Mouse (Mus musculus) forebrain, embryonic 12.5 days (tissue): ENCODE measurements around the gene Rbms3. TPM values are rescaled to one million over a fixed set of nuclear protein-coding genes. Genes with fewer than 3 reads are reported as not detected.

Experiments used
- ATAC-seq: fragments of 200-750 bp; cut with Nextera tagmentation; 2 replicates; pipeline ENCODE4 v1.8.0; 2017; ENCODE audit warnings: moderate TSS enrichment; ENCODE audit not compliant: low FRiP score
- H3K27ac ChIP-seq: fragments of 300-500 bp; sonication (generic); 2 replicates; pipeline ENCODE4 v1.5.1; 2016; ENCODE audit warnings: mild to moderate bottlenecking
- H3K27me3 ChIP-seq: fragments of 300-500 bp; sonication (generic); 2 replicates; pipeline ENCODE4 v1.6.1; 2016; ENCODE audit warnings: mild to moderate bottlenecking
- H3K36me3 ChIP-seq: fragments of 300-500 bp; sonication (generic); replicated peaks from 2 replicates; pipeline ENCODE4 v1.6.1; 2016; ENCODE audit warnings: mild to moderate bottlenecking
- H3K4me1 ChIP-seq: fragments of 300-500 bp; sonication (generic); 2 replicates; pipeline ENCODE4 v1.6.1; 2016
- H3K4me2 ChIP-seq: fragments of 300-500 bp; sonication (generic); 2 replicates; pipeline ENCODE4 v1.6.1; 2016; ENCODE audit warnings: mild to moderate bottlenecking, moderate library complexity
- H3K4me3 ChIP-seq: fragments of 300-500 bp; sonication (generic); replicated peaks from 2 replicates; pipeline ENCODE4 v1.5.1; 2016; ENCODE audit warnings: mild to moderate bottlenecking
- H3K9ac ChIP-seq: fragments of 300-500 bp; sonication (generic); 2 replicates; pipeline ENCODE4 v1.6.1; 2016; ENCODE audit warnings: mild to moderate bottlenecking
- H3K9me3 ChIP-seq: fragments of 300-500 bp; sonication (generic); 2 replicates; pipeline ENCODE4 v1.6.1; 2016
- WGBS: fragments of 180-500 bp; shearing (Covaris S2); methylation state at CpG from one replicate; pipeline ENCODE4 v1.1.7; 2016; 5-methylcytosine and 5-hydroxymethylcytosine counted together
- polyA plus RNA-seq: library from polyadenylated mRNA; unstranded; fragments of >200 nt; fragmentation: Nextera tagmentation; extraction: Ambion mirVana; gene quantifications from 2 replicates; pipeline ENCODE4 v1.2.1, GENCODE M21; 2016

Rbms3 gene
- polyA plus RNA-seq, 1 experiment from 2014 or later = 14.1 TPM

DNA sequence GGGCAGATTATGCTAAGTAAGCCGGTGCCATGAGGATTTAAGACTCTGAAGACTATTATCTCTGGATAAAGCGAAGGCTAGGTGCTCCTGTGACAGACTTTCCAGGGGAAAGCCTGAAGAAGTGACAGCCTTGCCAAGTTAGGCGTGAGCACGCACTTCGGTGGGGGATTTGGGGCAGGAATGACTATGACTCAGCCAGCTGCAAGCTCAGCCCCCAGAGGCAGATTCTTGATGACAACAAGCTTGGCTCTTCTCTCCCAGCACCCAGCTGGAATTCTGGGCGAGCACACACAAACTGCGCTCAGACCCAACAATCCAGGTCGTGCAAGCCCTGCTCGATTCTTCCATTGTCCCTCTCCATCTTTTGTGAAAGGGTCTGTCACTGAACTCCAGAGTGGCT is 1038.6 kb downstream of the Rbms3 start:
- no peaks in the 10 kb centered on the region for H3K36me3 ChIP-seq
- ATAC-seq = no peak
- H3K4me2 ChIP-seq = no peak overlapping the region
- H3K27me3 ChIP-seq = no peaks in the 10 kb centered on the region
- H3K4me3 ChIP-seq = no peak overlapping the region
- 87% methylated on average over 9 of the region's 9 CpGs for WGBS
- no peaks in the 10 kb centered on the region for H3K4me1 ChIP-seq
- no peak overlapping the region for H3K9ac ChIP-seq
- no peak overlapping the region for H3K27ac ChIP-seq
- H3K9me3 ChIP-seq = 0 out of 2 replicates have a peak, but pooled peaks cover 3% of the 10 kb centered on the region

DNA sequence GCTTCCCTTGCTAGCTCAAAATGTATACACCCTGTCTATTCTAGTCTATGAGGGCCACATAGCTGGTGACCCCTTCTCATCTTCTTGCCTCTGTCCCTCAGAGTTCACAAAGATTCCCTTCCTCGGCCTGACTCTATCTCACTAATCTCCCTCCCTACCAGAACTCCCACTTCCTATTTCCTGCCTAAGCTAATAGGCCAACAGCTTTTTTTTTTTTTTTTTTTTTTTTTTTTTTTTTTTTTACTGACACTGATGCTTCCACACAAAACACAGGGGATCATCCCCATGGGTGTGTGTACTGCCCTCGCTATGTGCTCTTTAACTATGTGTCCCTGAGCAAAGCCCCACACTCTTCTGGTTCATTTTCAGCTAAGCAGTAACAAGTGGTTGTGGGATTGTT is 1060.0 kb downstream of the Rbms3 start:
- Histone ChIP-seq H3K4me1 (no peaks in the 10 kb centered on the region), H3K4me3 (no peak overlapping the region), H3K27ac (no peak overlapping the region), H3K9me3 (no peaks in the 10 kb centered on the region), H3K27me3 (no peaks in the 10 kb centered on the region), H3K36me3 (no peaks in the 10 kb centered on the region), H3K4me2 (no peak overlapping the region), H3K9ac (no peak overlapping the region)
- 82% methylated on average over 2 of the region's 2 CpGs for WGBS
- ATAC-seq = no peak

DNA sequence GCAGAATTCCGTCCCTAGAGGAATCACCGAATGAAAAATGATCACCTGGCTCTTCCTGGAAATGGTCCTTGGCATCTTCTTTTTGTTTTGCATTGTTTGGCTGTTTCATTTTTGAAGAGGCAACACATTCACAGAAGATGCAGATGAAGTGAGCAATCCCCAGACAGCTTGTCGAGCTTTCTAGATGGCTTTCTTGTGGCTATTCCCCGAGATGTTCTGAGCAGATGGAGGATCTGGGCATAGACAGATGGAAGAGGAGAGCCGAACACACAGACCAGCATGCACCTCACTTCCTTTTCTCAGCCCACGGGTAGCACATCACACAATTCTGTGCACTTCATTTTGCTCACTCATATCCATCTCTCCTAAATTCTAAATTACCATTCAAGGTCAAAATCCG is 1063.0 kb downstream of the Rbms3 start:
- Histone ChIP-seq H3K36me3 (no peaks in the 10 kb centered on the region), H3K4me3 (no peak overlapping the region), H3K4me1 (no peaks in the 10 kb centered on the region), H3K27ac (no peak overlapping the region), H3K4me2 (no peak overlapping the region), H3K27me3 (no peaks in the 10 kb centered on the region), H3K9ac (no peak overlapping the region), H3K9me3 (no peaks in the 10 kb centered on the region)
- WGBS = 93% methylated on average over 7 of the region's 7 CpGs
- no peak for ATAC-seq

DNA sequence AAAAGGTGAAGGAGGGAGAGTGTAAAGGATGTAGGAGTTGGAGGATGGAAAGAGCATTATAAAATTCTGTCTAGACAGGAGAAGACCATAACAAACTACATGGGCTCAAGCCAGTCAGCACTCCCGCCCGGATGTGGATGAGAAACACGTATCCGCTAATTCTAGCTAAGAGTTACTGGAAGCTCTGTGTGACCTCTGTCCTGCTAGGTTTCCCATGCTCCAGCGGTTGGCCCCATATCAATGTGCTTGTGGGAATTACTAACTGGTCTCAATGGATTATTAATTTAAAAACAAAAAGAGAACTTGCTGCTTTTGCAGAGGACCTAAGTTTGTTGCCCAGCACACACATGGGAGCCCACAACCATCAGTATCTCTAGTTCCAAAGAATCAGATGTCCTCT is 1071.9 kb downstream of the Rbms3 start:
- H3K27me3 ChIP-seq = no peaks in the 10 kb centered on the region
- H3K9me3 ChIP-seq = no peaks in the 10 kb centered on the region
- H3K4me1 ChIP-seq = 0 out of 2 replicates have a peak, but pooled peaks cover 6% of the 10 kb centered on the region
- no peak overlapping the region for H3K27ac ChIP-seq
- H3K36me3 ChIP-seq = no peaks in the 10 kb centered on the region
- H3K9ac ChIP-seq = no peak overlapping the region
- WGBS = 94% methylated on average over 5 of the region's 5 CpGs
- ATAC-seq = no peak
- no peak overlapping the region for H3K4me2 ChIP-seq
- H3K4me3 ChIP-seq = no peak overlapping the region

DNA sequence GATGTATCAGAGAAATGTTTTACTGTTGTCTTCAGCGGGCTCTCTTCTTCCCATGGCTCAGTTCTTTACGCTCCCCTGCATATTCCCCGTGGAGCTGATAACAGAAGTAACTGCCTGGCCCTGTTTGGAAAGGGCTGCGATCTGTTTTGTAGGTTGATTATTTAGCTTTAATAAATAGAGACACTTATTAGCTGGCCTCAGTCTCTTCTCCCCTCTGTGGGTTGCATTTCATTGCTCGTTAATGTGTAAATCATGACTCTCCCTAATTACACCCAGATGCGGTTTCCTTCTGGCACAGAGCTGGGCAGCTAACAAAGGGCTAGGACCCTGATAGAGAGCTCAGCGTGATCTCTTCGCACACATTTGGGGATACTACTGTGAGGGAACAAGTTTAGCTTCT is 1073.1 kb downstream of the Rbms3 start:
- no peak overlapping the region for H3K4me2 ChIP-seq
- H3K27me3 ChIP-seq = no peaks in the 10 kb centered on the region
- peak; percentile 57; the same call in 1 of the 2 replicates for ATAC-seq
- H3K4me3 ChIP-seq = no peak overlapping the region
- H3K36me3 ChIP-seq = no peaks in the 10 kb centered on the region
- no peak overlapping the region for H3K9ac ChIP-seq
- H3K4me1 ChIP-seq = 0 out of 2 replicates have a peak, but pooled peaks cover 6% of the 10 kb centered on the region
- no peaks in the 10 kb centered on the region for H3K9me3 ChIP-seq
- WGBS = 35% methylated on average over 8 of the region's 8 CpGs
- H3K27ac ChIP-seq = no peak overlapping the region

DNA sequence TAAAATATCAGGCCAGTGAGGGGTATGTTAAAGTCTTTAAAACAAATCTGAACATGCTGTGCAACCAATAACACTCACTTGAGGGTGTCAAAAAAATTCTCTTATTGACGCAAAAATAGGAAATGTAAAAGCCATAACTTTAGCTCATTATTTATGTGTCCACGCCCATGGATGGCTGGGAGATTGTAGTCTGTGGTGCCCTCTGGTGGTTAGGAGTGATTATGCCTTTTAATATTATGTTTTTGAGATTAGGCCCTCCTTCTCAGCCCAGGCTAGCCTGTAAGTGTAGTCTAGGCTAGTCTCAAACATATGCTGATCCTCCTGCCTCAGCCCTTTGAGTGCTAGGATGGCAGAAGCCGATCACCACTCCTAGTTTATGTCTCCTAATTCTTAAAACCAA is 1076.5 kb downstream of the Rbms3 start:
- Histone ChIP-seq H3K9me3 (no peaks in the 10 kb centered on the region), H3K36me3 (no peaks in the 10 kb centered on the region), H3K4me3 (no peak overlapping the region), H3K4me1 (0 out of 2 replicates have a peak, but pooled peaks cover 6% of the 10 kb centered on the region), H3K9ac (no peak overlapping the region), H3K27me3 (no peaks in the 10 kb centered on the region), H3K27ac (no peak overlapping the region), H3K4me2 (no peak overlapping the region)
- 91% methylated on average over 3 of the region's 3 CpGs for WGBS
- ATAC-seq = no peak

DNA sequence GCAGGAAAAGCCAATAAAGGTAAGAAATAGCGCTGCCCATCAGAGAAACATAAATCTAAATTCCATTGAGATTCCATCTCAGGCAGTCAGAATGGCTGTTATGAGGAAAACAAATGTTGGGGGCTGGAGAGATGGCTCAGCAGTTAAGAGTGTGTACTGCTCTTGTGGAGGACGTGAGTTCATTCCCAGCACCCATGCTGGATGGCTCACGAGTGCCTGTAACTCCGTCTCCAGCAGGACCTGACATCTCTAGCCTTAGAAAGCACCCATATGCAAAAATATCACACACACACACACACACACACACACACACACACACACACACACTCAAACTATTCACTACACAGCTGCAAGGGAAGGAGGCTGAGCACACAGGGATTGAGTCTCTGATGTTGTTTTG is 1083.6 kb downstream of the Rbms3 start:
- Histone ChIP-seq H3K27ac (no peak overlapping the region), H3K4me1 (no peaks in the 10 kb centered on the region), H3K4me2 (no peak overlapping the region), H3K36me3 (no peaks in the 10 kb centered on the region), H3K9ac (no peak overlapping the region), H3K27me3 (no peaks in the 10 kb centered on the region), H3K4me3 (no peak overlapping the region), H3K9me3 (no peaks in the 10 kb centered on the region)
- 92% methylated on average over 4 of the region's 4 CpGs for WGBS
- ATAC-seq = no peak

DNA sequence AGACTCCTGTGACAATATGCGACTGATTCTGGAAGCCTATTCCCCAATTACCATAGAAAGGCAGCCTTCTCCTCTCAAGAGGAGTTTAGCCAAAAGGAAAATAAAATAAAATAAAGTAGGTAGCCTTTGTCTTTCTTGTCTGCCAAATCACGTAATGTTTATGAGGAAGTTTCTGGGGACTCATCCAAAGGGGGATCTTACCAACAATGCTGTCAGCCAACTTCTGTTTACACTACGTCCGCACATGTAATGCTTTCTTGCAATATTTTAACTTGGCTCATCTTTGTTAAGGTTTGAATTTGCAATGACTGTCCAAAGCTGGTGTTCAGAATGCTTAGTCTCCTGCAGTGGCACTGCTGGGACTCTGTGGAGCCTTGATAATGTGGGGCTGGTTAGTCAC is 1086.9 kb downstream of the Rbms3 start:
- no peak for ATAC-seq

DNA sequence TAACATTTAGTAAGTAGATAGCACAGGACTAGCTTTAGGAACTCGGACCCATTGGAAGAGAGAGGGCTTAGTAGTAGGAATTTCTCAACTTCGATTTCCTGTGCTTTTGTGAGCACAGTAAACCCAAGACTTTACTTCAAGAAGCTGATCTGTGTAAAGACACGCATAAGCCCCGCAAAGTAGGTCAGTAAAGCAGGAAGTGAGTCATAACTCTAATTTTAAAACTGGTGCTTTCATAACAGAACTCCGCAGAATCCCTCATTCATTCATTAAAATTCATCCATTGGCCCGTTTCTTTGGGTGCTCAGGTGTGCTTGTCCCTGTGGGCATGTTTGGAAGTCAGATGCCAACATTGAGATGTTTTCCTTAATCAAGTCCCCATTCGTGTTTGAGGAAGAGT is 1087.7 kb downstream of the Rbms3 start:
- ATAC-seq = no peak
- H3K4me2 ChIP-seq = no peak overlapping the region
- H3K4me1 ChIP-seq = no peaks in the 10 kb centered on the region
- H3K27me3 ChIP-seq = no peaks in the 10 kb centered on the region
- H3K4me3 ChIP-seq = no peak overlapping the region
- 88% methylated on average over 7 of the region's 7 CpGs for WGBS
- H3K27ac ChIP-seq = no peak overlapping the region
- H3K36me3 ChIP-seq = no peaks in the 10 kb centered on the region
- H3K9ac ChIP-seq = no peak overlapping the region
- H3K9me3 ChIP-seq = no peaks in the 10 kb centered on the region

More for the DNA sequence above, 1086.9 kb downstream of the Rbms3 start:
- Histone ChIP-seq H3K4me2 (no peak overlapping the region), H3K9me3 (no peaks in the 10 kb centered on the region), H3K9ac (no peak overlapping the region), H3K27ac (no peak overlapping the region), H3K36me3 (no peaks in the 10 kb centered on the region), H3K4me1 (no peaks in the 10 kb centered on the region), H3K4me3 (no peak overlapping the region), H3K27me3 (no peaks in the 10 kb centered on the region)
- 92% methylated on average over 4 of the region's 4 CpGs for WGBS

DNA sequence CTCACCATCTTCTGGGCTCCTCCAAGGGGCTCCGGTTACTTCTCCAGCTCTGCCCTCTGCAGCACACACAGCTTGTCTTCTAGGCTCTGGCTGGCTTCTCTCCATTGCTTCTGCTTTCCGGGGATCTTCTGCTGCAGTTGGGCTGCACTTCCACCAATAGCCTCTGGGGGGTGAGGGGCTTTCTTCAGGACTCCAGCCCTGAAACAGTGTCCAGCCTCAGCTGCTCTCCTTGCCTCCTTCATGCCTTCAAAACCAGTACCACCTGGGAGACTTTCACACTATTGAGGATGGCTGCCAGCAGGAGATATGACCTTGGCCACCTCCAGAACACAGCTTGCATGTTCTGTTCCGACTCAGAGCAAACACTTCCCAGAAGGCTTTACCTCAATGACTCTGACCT is 1094.0 kb downstream of the Rbms3 start:
- Histone ChIP-seq H3K4me3 (no peak overlapping the region), H3K9me3 (no peaks in the 10 kb centered on the region), H3K4me1 (no peaks in the 10 kb centered on the region), H3K27me3 (no peaks in the 10 kb centered on the region), H3K4me2 (no peak overlapping the region), H3K27ac (no peak overlapping the region), H3K36me3 (no peaks in the 10 kb centered on the region), H3K9ac (no peak overlapping the region)
- ATAC-seq = no peak
- 64% methylated on average over 3 of the region's 3 CpGs for WGBS

DNA sequence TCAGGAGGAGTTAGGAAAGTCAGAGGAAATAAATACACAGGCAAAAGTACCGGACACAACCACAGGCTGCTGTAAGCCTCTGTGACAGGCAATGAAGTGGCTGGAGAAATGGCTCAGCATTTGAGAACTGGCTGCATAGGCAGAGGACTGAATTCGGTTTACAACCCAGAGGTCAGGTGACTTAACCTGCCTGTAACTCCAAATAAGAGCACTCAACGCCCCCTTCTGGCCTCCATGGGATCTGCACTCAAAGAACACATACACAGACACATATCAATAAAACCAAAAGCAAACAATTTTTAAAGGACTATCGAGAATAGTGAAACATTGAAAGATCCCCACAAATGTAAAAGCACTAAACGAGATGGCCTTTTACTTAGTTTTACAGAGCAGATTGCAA is 1096.3 kb downstream of the Rbms3 start:
- Histone ChIP-seq H3K9ac (no peak overlapping the region), H3K4me2 (no peak overlapping the region), H3K9me3 (0 out of 2 replicates have a peak, but pooled peaks cover 3% of the 10 kb centered on the region), H3K4me3 (no peak overlapping the region), H3K36me3 (no peaks in the 10 kb centered on the region), H3K27ac (no peak overlapping the region), H3K27me3 (no peaks in the 10 kb centered on the region), H3K4me1 (no peaks in the 10 kb centered on the region)
- 72% methylated on average over 5 of the region's 5 CpGs for WGBS
- ATAC-seq = no peak

DNA sequence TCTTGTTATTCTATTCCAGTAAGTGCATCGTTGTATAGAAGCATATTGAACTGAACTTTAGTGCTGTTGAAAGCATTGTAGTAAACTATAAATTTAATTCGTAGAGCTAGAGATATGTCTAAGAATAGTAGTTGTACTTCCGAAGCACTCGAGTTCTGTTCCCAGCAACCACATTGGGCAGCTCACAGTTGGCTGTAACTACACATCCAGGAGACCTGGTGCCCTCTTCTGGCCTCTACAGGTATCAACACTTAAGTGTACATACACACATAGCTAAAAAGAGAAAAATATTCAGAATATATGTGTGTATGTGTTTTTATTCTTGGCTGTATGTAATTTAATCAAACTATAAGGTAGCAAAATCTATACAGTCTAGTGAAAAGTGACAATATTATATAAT is 1098.6 kb downstream of the Rbms3 start:
- Histone ChIP-seq H3K9me3 (0 out of 2 replicates have a peak, but pooled peaks cover 3% of the 10 kb centered on the region), H3K9ac (no peak overlapping the region), H3K4me2 (no peak overlapping the region), H3K36me3 (no peaks in the 10 kb centered on the region), H3K27ac (no peak overlapping the region), H3K27me3 (no peaks in the 10 kb centered on the region), H3K4me1 (no peaks in the 10 kb centered on the region), H3K4me3 (no peak overlapping the region)
- WGBS = 94% methylated on average over 4 of the region's 4 CpGs
- no peak for ATAC-seq

DNA sequence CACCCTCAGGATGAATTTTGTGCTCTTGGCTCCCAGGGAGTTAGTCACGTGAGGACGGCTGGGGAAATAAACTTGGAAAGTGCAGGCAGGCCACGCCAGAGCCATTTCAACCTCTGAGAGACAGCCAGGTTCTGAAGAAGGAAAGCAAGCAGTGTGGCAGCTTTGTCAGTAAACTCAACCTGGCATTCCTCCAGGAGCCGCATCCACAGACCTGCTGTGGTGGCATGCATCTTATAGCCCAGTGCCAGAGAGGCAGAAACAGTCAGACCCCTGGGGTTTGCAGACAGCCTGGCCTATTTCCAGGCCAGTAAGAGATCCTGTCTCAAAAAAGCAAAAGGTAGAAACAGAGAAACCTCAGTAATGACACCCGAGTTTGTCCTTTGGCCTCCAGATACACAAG is 1105.3 kb downstream of the Rbms3 start:
- no peak overlapping the region for H3K4me3 ChIP-seq
- no peak overlapping the region for H3K9ac ChIP-seq
- no peaks in the 10 kb centered on the region for H3K27me3 ChIP-seq
- 0 out of 2 replicates have a peak, but pooled peaks cover 3% of the 10 kb centered on the region for H3K9me3 ChIP-seq
- no peak for ATAC-seq
- H3K4me2 ChIP-seq = no peak overlapping the region
- 86% methylated on average over 5 of the region's 5 CpGs for whole genome bisulfite sequencing
- no peaks in the 10 kb centered on the region for H3K4me1 ChIP-seq
- H3K27ac ChIP-seq = no peak overlapping the region
- no peaks in the 10 kb centered on the region for H3K36me3 ChIP-seq
